Mouse (Mus musculus) MEL (cell line): ENCODE results near the gene Tcf7l2. TPM values are rescaled to one million over a fixed set of nuclear protein-coding genes. Genes with fewer than 3 reads are reported as not detected.

Source experiments
- DNase-seq: peaks from one replicate; pipeline ENCODE4 v3.0.0; 2011; ENCODE audit warnings: low read depth, low spot score
- H3K27ac ChIP-seq: 2 replicates; pipeline ENCODE4 v1.5.1; 2012; ENCODE audit warnings: low read depth, mild to moderate bottlenecking, control low read depth, low read length, moderate library complexity; ENCODE audit not compliant: control insufficient read depth
- H3K27me3 ChIP-seq, 2 experiments: fragments of 150-350 bp in 1 of 2; sonication (generic) in 1 of 2; 2 replicates each; pipeline ENCODE4 v1.6.1; 2012; ENCODE audit warnings: low read length in 2 of 2, mild to moderate bottlenecking in 2 of 2, improper control_type of control experiment in 1 of 2, moderate library complexity in 1 of 2; ENCODE audit not compliant: insufficient read depth in 2 of 2, control insufficient read depth in 1 of 2
- H3K36me3 ChIP-seq, 2 experiments: 2 replicates each; pipeline ENCODE4 v1.6.1; 2012 to 2014; ENCODE audit warnings: low read length in 2 of 2, improper control_type of control experiment in 1 of 2, inconsistent platforms in 1 of 2, mild to moderate bottlenecking in 1 of 2; ENCODE audit not compliant: insufficient read depth in 2 of 2, control insufficient read depth in 1 of 2
- H3K4me1 ChIP-seq, 2 experiments: fragments of 150-350 bp in 1 of 2; sonication (generic) in 1 of 2; 2 replicates each; pipeline ENCODE4 v1.6.1; 2012; ENCODE audit warnings: low read length in 2 of 2, improper control_type of control experiment in 1 of 2, mild to moderate bottlenecking in 1 of 2; ENCODE audit not compliant: insufficient read depth in 2 of 2, control insufficient read depth in 1 of 2
- H3K4me3 ChIP-seq, 2 experiments: fragments of 150-350 bp in 1 of 2; sonication (generic) in 1 of 2; 2 replicates each; pipeline ENCODE4 v1.5.1; 2012; ENCODE audit warnings: low read depth in 2 of 2, low read length in 2 of 2, mild to moderate bottlenecking in 2 of 2, moderate library complexity in 2 of 2, control low read depth in 1 of 2, improper control_type of control experiment in 1 of 2; ENCODE audit not compliant: control insufficient read depth in 1 of 2, insufficient read depth in 1 of 2
- H3K79me2 ChIP-seq: 2 replicates; pipeline ENCODE4 v1.6.1; 2012; ENCODE audit warnings: mild to moderate bottlenecking, low read length, moderate library complexity; ENCODE audit not compliant: control insufficient read depth, poor library complexity, insufficient read depth
- H3K9ac ChIP-seq: 2 replicates; pipeline ENCODE4 v1.6.1; 2012; ENCODE audit warnings: low read depth, mild to moderate bottlenecking, control low read depth, low read length, moderate library complexity; ENCODE audit not compliant: control insufficient read depth, poor library complexity, severe bottlenecking
- H3K9me3 ChIP-seq: fragments of 150-350 bp; sonication (generic); replicated peaks from 2 replicates; pipeline ENCODE4 v1.6.1; 2012; ENCODE audit warnings: mild to moderate bottlenecking, low read length, improper control_type of control experiment, moderate library complexity; ENCODE audit not compliant: insufficient read depth
- BHLHE40 ChIP-seq: IDR thresholded peaks from 2 replicates; pipeline ENCODE4 v1.6.1; 2012; ENCODE audit warnings: low read depth, mild to moderate bottlenecking, inconsistent platforms, low read length, improper control_type of control experiment, borderline replicate concordance
- CHD1 ChIP-seq: IDR thresholded peaks from 2 replicates; pipeline ENCODE4 v1.6.1; 2012; ENCODE audit warnings: low read depth, mild to moderate bottlenecking, inconsistent platforms, low read length, improper control_type of control experiment
- E2F4 ChIP-seq: IDR thresholded peaks from 2 replicates; pipeline ENCODE4 v1.6.1; 2011; ENCODE audit warnings: low read depth, low read length, improper control_type of control experiment, borderline replicate concordance
- ELF1 ChIP-seq: IDR thresholded peaks from 2 replicates; pipeline ENCODE4 v1.6.1; 2014; ENCODE audit warnings: low read depth, mild to moderate bottlenecking, inconsistent platforms, low read length, improper control_type of control experiment, moderate library complexity
- ETS1 ChIP-seq: IDR thresholded peaks from 2 replicates; pipeline ENCODE4 v1.6.1; 2012; ENCODE audit warnings: low read depth, mild to moderate bottlenecking, inconsistent platforms, low read length, improper control_type of control experiment, moderate library complexity
- GATA1 ChIP-seq: IDR thresholded peaks from 2 replicates; pipeline ENCODE4 v1.6.1; 2011; ENCODE audit warnings: low read depth, low read length, improper control_type of control experiment
- JUND ChIP-seq: IDR thresholded peaks from 2 replicates; pipeline ENCODE4 v1.6.1; 2011; ENCODE audit warnings: low read depth, mild to moderate bottlenecking, improper control_type of control experiment, low read length
- KAT2A ChIP-seq: conservative IDR thresholded peaks from 2 replicates; pipeline ENCODE4 v1.6.1; 2012; ENCODE audit warnings: low read depth, low read length, improper control_type of control experiment, inconsistent platforms
- MAFK ChIP-seq: IDR thresholded peaks from 2 replicates; pipeline ENCODE4 v1.6.1; 2011; ENCODE audit warnings: low read depth, mild to moderate bottlenecking, low read length, improper control_type of control experiment, borderline replicate concordance
- MAZ ChIP-seq: IDR thresholded peaks from 2 replicates; pipeline ENCODE4 v1.6.1; 2012; ENCODE audit warnings: low read depth, mild to moderate bottlenecking, inconsistent platforms, low read length, improper control_type of control experiment
- MEF2A ChIP-seq: IDR thresholded peaks from 2 replicates; pipeline ENCODE4 v1.6.1; 2014; ENCODE audit warnings: low read depth, mild to moderate bottlenecking, inconsistent platforms, low read length, improper control_type of control experiment; ENCODE audit not compliant: poor library complexity, insufficient replicate concordance, severe bottlenecking; ENCODE audit errors: extremely low read depth
- MXI1 ChIP-seq: IDR thresholded peaks from 2 replicates; pipeline ENCODE4 v1.6.1; 2011; ENCODE audit warnings: mild to moderate bottlenecking, low read depth, low read length, improper control_type of control experiment
- POLR2AphosphoS5 ChIP-seq: IDR thresholded peaks from 2 replicates; pipeline ENCODE4 v1.6.1; 2012; ENCODE audit warnings: low read depth, borderline replicate concordance, mild to moderate bottlenecking, inconsistent platforms, low read length, moderate library complexity, mixed read lengths
- TAL1 ChIP-seq: IDR thresholded peaks from 2 replicates; pipeline ENCODE4 v1.6.1; 2012; ENCODE audit warnings: mild to moderate bottlenecking, inconsistent platforms, low read length, moderate library complexity, mixed read lengths
- TBP ChIP-seq: IDR thresholded peaks from 2 replicates; pipeline ENCODE4 v1.8.0; 2011; ENCODE audit warnings: low read depth, low read length, improper control_type of control experiment
- TCF12 ChIP-seq: IDR thresholded peaks from 2 replicates; pipeline ENCODE4 v1.6.1; 2014; ENCODE audit warnings: low read depth, mild to moderate bottlenecking, inconsistent platforms, low read length, improper control_type of control experiment, moderate library complexity
- USF2 ChIP-seq, 2 experiments: IDR thresholded peaks; 2 replicates each; pipeline ENCODE4 v1.6.1; 2011 to 2012; ENCODE audit warnings: improper control_type of control experiment in 2 of 2, low read length in 2 of 2, borderline replicate concordance in 1 of 2, inconsistent platforms in 1 of 2, low read depth in 1 of 2, mild to moderate bottlenecking in 1 of 2; ENCODE audit not compliant: insufficient read depth in 1 of 2
- ZC3H11A ChIP-seq: IDR thresholded peaks from 2 replicates; pipeline ENCODE4 v1.6.1; 2012; ENCODE audit warnings: low read depth, mild to moderate bottlenecking, inconsistent platforms, low read length, improper control_type of control experiment
- ZNF384 ChIP-seq: IDR thresholded peaks from 2 replicates; pipeline ENCODE4 v1.6.1; 2012; ENCODE audit warnings: low read depth, mild to moderate bottlenecking, inconsistent platforms, low read length, improper control_type of control experiment
- polyA plus RNA-seq, 2 experiments: library from polyadenylated mRNA; stranded (reverse) in 1 of 2; unstranded in 1 of 2; fragments of >175 nt in 1 of 2; fragments of >200 nt in 1 of 2; gene quantifications; 2 replicates each; pipeline versions ENCODE4 v1.2.1 to v1.2.4; 2012; ENCODE audit warnings: low replicate concordance in 2 of 2, low read depth in 1 of 2; ENCODE audit not compliant: insufficient read length in 2 of 2, insufficient read depth in 1 of 2, missing spikeins in 1 of 2
- total RNA-seq: library from RNA; depleted of rRNA; stranded (reverse); fragments of 300-350 nt; gene quantifications from 2 replicates; pipeline ENCODE4 v1.2.3, GENCODE M21; 2012

Tcf7l2 gene
- total and polyA plus RNA-seq, 3 experiments = 0.65 to 12.8 TPM; not detected in 1

GRCm38 (mm10) chr19:55774824-55775223 lies 33.2 kb downstream of the Tcf7l2 start:
- TF ChIP-seq JUND (no peak), MAZ (no peak), MXI1 (no peak), POLR2AphosphoS5 (no peak), BHLHE40 (no peak), ZNF384 (no peak)
- H3K4me1 ChIP-seq = no peaks in the 10 kb centered on the region
- no peaks in the 10 kb centered on the region for H3K9me3 ChIP-seq
- DNase-seq = peak; percentile 46
- H3K27me3 ChIP-seq = peaks cover 4 to 16% of the 10 kb centered on the region in 2 experiments
- no peak overlapping the region for H3K9ac ChIP-seq
- no peak overlapping the region for H3K4me3 ChIP-seq
- H3K36me3 ChIP-seq = no peaks in the 10 kb centered on the region
- no peaks in the 10 kb centered on the region for H3K79me2 ChIP-seq
- no peak overlapping the region for H3K27ac ChIP-seq

- H3K36me3 ChIP-seq = no peaks in the 10 kb centered on the region
- TF ChIP-seq KAT2A (no peak), CHD1 (no peak), MAFK (no peak), TBP (no peak), ZC3H11A (no peak), TCF12 (no peak), ELF1 (no peak), ZNF384 (no peak), MEF2A (no peak), USF2 (IDR thresholded peaks at IDR 0.05; ENCODE audit: borderline replicate concordance in 1 of 2, insufficient read depth in 1 of 2, low read depth in 1 of 2, low read length in 2 of 2) (no peak), E2F4 (no peak), BHLHE40 (no peak), TAL1 (no peak), GATA1 (no peak), ETS1 (no peak)
- no peaks in the 10 kb centered on the region for H3K79me2 ChIP-seq
- H3K9me3 ChIP-seq = no peaks in the 10 kb centered on the region
- H3K9ac ChIP-seq = no peak overlapping the region
- H3K27me3 ChIP-seq = peaks cover 7 to 27% of the 10 kb centered on the region in 2 experiments
- DNase-seq = no peak
- H3K4me3 ChIP-seq = no peak overlapping the region
- H3K27ac ChIP-seq = no peak overlapping the region
- no peaks in the 10 kb centered on the region for H3K4me1 ChIP-seq
Measured at GRCm38 (mm10) chr19:55779871-55780270, 38.3 kb downstream of the Tcf7l2 start.
